Mouse (Mus musculus): ENCODE data around the gene Pi4k2a. TPM values are rescaled to one million over a fixed set of nuclear protein-coding genes. Genes with fewer than 3 reads are reported as not detected.

Pi4k2a gene
- total and polyA plus RNA-seq, 3 experiments = 7.0 to 23.9 (median 10.0) TPM

DNA sequence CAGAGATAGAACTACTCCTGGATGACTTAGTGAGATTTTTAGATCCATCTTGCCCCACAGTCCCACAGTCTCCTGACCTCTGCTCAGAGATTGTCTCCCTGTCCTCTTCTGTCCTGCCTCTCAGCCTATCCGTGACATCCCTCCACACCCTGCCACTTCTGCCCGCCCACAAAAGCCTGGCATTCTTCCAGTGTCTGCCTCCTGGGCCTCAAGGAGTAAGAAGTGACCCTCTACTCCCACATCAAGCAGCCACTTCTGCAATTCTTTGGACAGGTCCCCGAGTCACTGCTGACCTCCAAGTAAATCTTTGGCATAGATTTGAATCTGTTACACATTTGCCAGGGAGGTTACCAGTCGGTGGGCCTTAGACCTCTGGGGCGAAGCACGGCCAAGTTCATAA is 36.0 kb upstream of the Pi4k2a start:
- H3K4me2 ChIP-seq (ENCODE audit: insufficient read depth, low read depth, poor library complexity, severe bottlenecking) = no peak overlapping the region
- no peak overlapping the region for H3K27ac ChIP-seq (ENCODE audit: insufficient read depth, low read depth)
- no peak for DNase-seq (ENCODE audit: extremely low read depth)
- H3K4me3 ChIP-seq (replicated peaks in 1 of 3; ENCODE audit: low read depth in 2 of 3, low read length in 2 of 3, poor library complexity in 1 of 3) = no peak overlapping the region
- H3K79me2 ChIP-seq (replicated peaks; ENCODE audit: control insufficient read depth, extremely low read depth, insufficient read depth, poor library complexity, severe bottlenecking) = no peaks in the 10 kb centered on the region
- no peak overlapping the region for H3K9ac ChIP-seq (ENCODE audit: insufficient read depth, low read depth)
- H3K27me3 ChIP-seq (replicated peaks) = peaks cover 34% of the 10 kb centered on the region
- H3K4me1 ChIP-seq (ENCODE audit: control insufficient read depth in 1 of 2, insufficient read depth in 2 of 2) = no peaks in the 10 kb centered on the region
- no peaks in the 10 kb centered on the region for H3K36me3 ChIP-seq (replicated peaks in 1 of 2; ENCODE audit: control insufficient read depth in 1 of 2, insufficient read depth in 1 of 2, low read length in 1 of 2)
- in situ Hi-C loops (cut with MboI; ENCODE audit: low pct_ligation_motif_present, low pct_unique_long_range_greater_than_20kb, low sequenced_read_pairs) = no loop called here
- dilution Hi-C loops (cut with MboI; ENCODE audit: extremely low pct_ligation_motif_present, extremely low pct_unique_long_range_greater_than_20kb, low sequenced_read_pairs) = no loop called here
- no peaks in the 10 kb centered on the region for H3K9me3 ChIP-seq (replicated peaks; ENCODE audit: low read length)
- no peak for TF ChIP-seq UBTF (IDR thresholded peaks at IDR 0.05; ENCODE audit: low read depth, low read length)
- TF ChIP-seq POLR2AphosphoS2 (IDR thresholded peaks at IDR 0.05; ENCODE audit: low read depth, low read length) = no peak
- no peak for TF ChIP-seq USF1 (IDR thresholded peaks at IDR 0.05; ENCODE audit: low read depth, low read length)
- TF ChIP-seq E2F4 (IDR thresholded peaks at IDR 0.05; ENCODE audit: insufficient replicate concordance, low read depth, low read length) = no peak
- TF ChIP-seq NELFE (IDR thresholded peaks at IDR 0.05; ENCODE audit: low read depth, low read length) = no peak
- TF ChIP-seq MYC (IDR thresholded peaks at IDR 0.05; ENCODE audit: low read depth, low read length) = no peak
- TF ChIP-seq ZKSCAN1 (IDR thresholded peaks at IDR 0.05; ENCODE audit: borderline replicate concordance, low read depth, low read length) = no peak
- no peak for TF ChIP-seq CTCF (conservative IDR thresholded peaks at IDR 0.05 in 1 of 2, IDR thresholded peaks at IDR 0.05 in 1 of 2; ENCODE audit: low read depth in 2 of 2, low read length in 2 of 2)
- TF ChIP-seq ZNF384 (IDR thresholded peaks at IDR 0.05; ENCODE audit: low read depth, low read length) = no peak
- TF ChIP-seq MAX (IDR thresholded peaks at IDR 0.05; ENCODE audit: low read length) = no peak
- no peak for TF ChIP-seq MEF2A (IDR thresholded peaks at IDR 0.05; ENCODE audit: borderline replicate concordance, low read depth, low read length)
- TF ChIP-seq PAX5 (IDR thresholded peaks at IDR 0.05; ENCODE audit: low read length) = no peak
- no peak for TF ChIP-seq JUN (IDR thresholded peaks at IDR 0.05; ENCODE audit: insufficient read depth, low read depth, low read length)

DNA sequence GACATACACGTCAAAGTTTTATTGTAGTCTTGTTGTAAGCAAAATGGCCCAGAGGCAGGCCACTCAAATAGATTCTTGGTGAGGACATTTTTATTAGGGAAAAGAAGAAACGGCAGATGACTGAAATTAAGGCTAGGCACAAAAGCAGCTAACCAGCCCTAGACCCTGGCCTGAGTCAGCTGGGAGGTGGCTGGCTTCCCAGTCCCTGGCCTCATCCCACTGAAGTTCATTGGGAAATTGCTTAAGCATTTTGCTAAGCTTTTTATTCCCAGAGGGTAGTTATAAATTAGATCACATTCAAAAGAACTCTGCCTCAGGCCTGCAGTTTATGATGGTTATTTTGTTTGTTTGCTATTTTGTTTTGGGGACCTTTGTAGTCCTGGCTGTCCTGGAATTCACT is 34.4 kb upstream of the Pi4k2a start:
- no peak overlapping the region for H3K4me2 ChIP-seq (ENCODE audit: insufficient read depth, low read depth, poor library complexity, severe bottlenecking)
- DNase-seq (ENCODE audit: extremely low read depth) = no peak
- in situ Hi-C loops (cut with MboI; ENCODE audit: low pct_ligation_motif_present, low pct_unique_long_range_greater_than_20kb, low sequenced_read_pairs) = no loop called here
- H3K36me3 ChIP-seq (replicated peaks in 1 of 2; ENCODE audit: control insufficient read depth in 1 of 2, insufficient read depth in 1 of 2, low read length in 1 of 2) = no peaks in the 10 kb centered on the region
- H3K9me3 ChIP-seq (replicated peaks; ENCODE audit: low read length) = no peaks in the 10 kb centered on the region
- H3K27me3 ChIP-seq (replicated peaks) = peaks cover 43% of the 10 kb centered on the region
- TF ChIP-seq MAX (IDR thresholded peaks at IDR 0.05; ENCODE audit: low read length) (no peak), CHD1 (IDR thresholded peaks at IDR 0.05; ENCODE audit: low read depth, low read length) (no peak), USF2 (conservative IDR thresholded peaks at IDR 0.05; ENCODE audit: low read depth, low read length) (no peak), MYC (IDR thresholded peaks at IDR 0.05; ENCODE audit: low read depth, low read length) (no peak), BHLHE40 (IDR thresholded peaks at IDR 0.05; ENCODE audit: low read depth, low read length) (no peak), RCOR1 (conservative IDR thresholded peaks at IDR 0.05; ENCODE audit: low read depth, low read length) (no peak), GABPA (IDR thresholded peaks at IDR 0.05; ENCODE audit: insufficient replicate concordance, low read depth, low read length) (no peak), PAX5 (IDR thresholded peaks at IDR 0.05; ENCODE audit: low read length) (no peak), POLR2AphosphoS2 (IDR thresholded peaks at IDR 0.05; ENCODE audit: low read depth, low read length) (no peak)
- no peak overlapping the region for H3K27ac ChIP-seq (ENCODE audit: insufficient read depth, low read depth)
- dilution Hi-C loops (cut with MboI; ENCODE audit: extremely low pct_ligation_motif_present, extremely low pct_unique_long_range_greater_than_20kb, low sequenced_read_pairs) = no loop called here
- no peak overlapping the region for H3K4me3 ChIP-seq (replicated peaks in 1 of 3; ENCODE audit: low read depth in 2 of 3, low read length in 2 of 3, poor library complexity in 1 of 3)
- H3K79me2 ChIP-seq (replicated peaks; ENCODE audit: control insufficient read depth, extremely low read depth, insufficient read depth, poor library complexity, severe bottlenecking) = no peaks in the 10 kb centered on the region
- H3K9ac ChIP-seq (ENCODE audit: insufficient read depth, low read depth) = no peak overlapping the region
- H3K4me1 ChIP-seq (ENCODE audit: control insufficient read depth in 1 of 2, insufficient read depth in 2 of 2) = no peaks in the 10 kb centered on the region
